Mouse (Mus musculus) olfactory bulb, adult 2 months (tissue): ENCODE results near the gene Tbc1d25.

Source experiments
- CTCF ChIP-seq: fragments of 200-500 bp; IDR thresholded peaks from 2 replicates; pipeline ENCODE4 v1.5.1; 2012; ENCODE audit warnings: low read depth, mild to moderate bottlenecking, low read length, moderate library complexity; ENCODE audit not compliant: insufficient read depth
- POLR2A ChIP-seq: fragments of 200-500 bp; IDR thresholded peaks from 2 replicates; pipeline ENCODE4 v1.6.1; 2012; ENCODE audit warnings: mild to moderate bottlenecking, low read depth, low read length, moderate library complexity; ENCODE audit not compliant: insufficient read depth

GRCm38 (mm10) chrX:8141058-8141457 lies 34.9 kb downstream of the Tbc1d25 start:
- TF ChIP-seq CTCF: no peak
- TF ChIP-seq POLR2A: no peak
